Mouse (Mus musculus): Measurements from ENCODE around the gene Zbtb37. TPM values are rescaled to one million over a fixed set of nuclear protein-coding genes. Genes with fewer than 3 reads are reported as not detected.

The Zbtb37 gene
- total and polyA plus RNA-seq, 2 experiments from 2014 or later = 5.0 to 5.6 TPM

DNA sequence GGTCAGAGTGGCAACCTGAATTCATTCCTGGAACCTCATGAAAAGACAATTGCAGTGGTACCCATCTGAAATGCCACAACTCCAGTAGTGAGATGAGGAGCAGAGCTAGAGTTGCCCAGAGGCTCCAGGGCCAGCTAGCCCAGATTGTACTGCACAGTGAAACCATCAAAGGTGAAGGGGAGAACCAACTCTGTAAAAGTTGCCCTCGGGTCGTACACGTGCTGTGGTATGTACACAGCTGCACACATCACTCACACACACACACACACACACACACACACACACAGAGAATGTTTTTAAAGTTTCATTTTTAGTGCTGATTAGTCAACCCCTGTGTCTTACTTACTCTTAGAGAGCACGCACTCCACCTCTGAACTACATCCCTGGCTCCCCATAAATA, 53.3 kb downstream of the Zbtb37 start:
- 90% methylated on average over 4 of the region's 4 CpGs for WGBS
- DNase-seq (ENCODE audit: low spot score) (no peak), ATAC-seq (ENCODE audit: insufficient read depth, low read depth) (no peak)
- Histone ChIP-seq H3K4me1 (ENCODE audit: control insufficient read depth, insufficient read depth) (no peaks in the 10 kb centered on the region), H3K4me2 (ENCODE audit: low read depth, low read length) (no peak overlapping the region), H3K9ac (replicated peaks; ENCODE audit: low read depth, low read length) (no peak overlapping the region), H3K9me3 (replicated peaks; ENCODE audit: control insufficient read depth, low read length) (no peaks in the 10 kb centered on the region), H3K27me3 (ENCODE audit: control insufficient read depth, insufficient read depth, low read length) (no peaks in the 10 kb centered on the region), H3K27ac (ENCODE audit: low read depth) (no peak overlapping the region), H3K4me3 (ENCODE audit: low read depth, low read length) (no peak overlapping the region), H3K36me3 (replicated peaks; ENCODE audit: control insufficient read depth, insufficient read depth, low read length) (no peaks in the 10 kb centered on the region; the same call in 1 of the 2 replicates)
- TF ChIP-seq EP300 (IDR thresholded peaks at IDR 0.05; ENCODE audit: low read depth) (no peak), CTCF (IDR thresholded peaks at IDR 0.05; ENCODE audit: low read depth) (no peak)

GRCm38 (mm10) chr1:160980537-160981234, 54.0 kb downstream of the Zbtb37 start:
- DNase-seq (ENCODE audit: low spot score) = no peak
- H3K9me3 ChIP-seq (replicated peaks; ENCODE audit: control insufficient read depth, low read length) = no peaks in the 10 kb centered on the region

GRCm38 (mm10) chr1:160980021-160980420, 54.6 kb downstream of the Zbtb37 start:
- H3K9me3 ChIP-seq (replicated peaks; ENCODE audit: control insufficient read depth, low read length) = no peaks in the 10 kb centered on the region
- no peak for ATAC-seq (ENCODE audit: insufficient read depth, low read depth)
- no peaks in the 10 kb centered on the region for H3K4me1 ChIP-seq (ENCODE audit: control insufficient read depth, insufficient read depth)
- DNase-seq (ENCODE audit: low spot score) = no peak
- no peak overlapping the region for H3K4me3 ChIP-seq (ENCODE audit: low read depth, low read length)
- peaks cover 6% of the 10 kb centered on the region for H3K36me3 ChIP-seq (replicated peaks; ENCODE audit: control insufficient read depth, insufficient read depth, low read length)
- no peak overlapping the region for H3K4me2 ChIP-seq (ENCODE audit: low read depth, low read length)
- 67% methylated on average over 5 of the region's 5 CpGs for WGBS
- H3K27me3 ChIP-seq (ENCODE audit: control insufficient read depth, insufficient read depth, low read length) = no peaks in the 10 kb centered on the region
- TF ChIP-seq CTCF (IDR thresholded peaks at IDR 0.05; ENCODE audit: low read depth) = no peak
- no peak for TF ChIP-seq EP300 (IDR thresholded peaks at IDR 0.05; ENCODE audit: low read depth)
- H3K27ac ChIP-seq (ENCODE audit: low read depth) = no peak overlapping the region
- H3K9ac ChIP-seq (replicated peaks; ENCODE audit: low read depth, low read length) = no peak overlapping the region

More at GRCm38 (mm10) chr1:160980537-160981234, 54.0 kb downstream of the Zbtb37 start:
- no peaks in the 10 kb centered on the region for H3K27me3 ChIP-seq (ENCODE audit: control insufficient read depth, insufficient read depth, low read length)
- no peak overlapping the region for H3K4me3 ChIP-seq (ENCODE audit: low read depth, low read length)
- no peak overlapping the region for H3K9ac ChIP-seq (replicated peaks; ENCODE audit: low read depth, low read length)
- no peaks in the 10 kb centered on the region; the same call in 1 of the 2 replicates for H3K36me3 ChIP-seq (replicated peaks; ENCODE audit: control insufficient read depth, insufficient read depth, low read length)
- H3K4me1 ChIP-seq (ENCODE audit: control insufficient read depth, insufficient read depth) = no peaks in the 10 kb centered on the region
- WGBS = 80% methylated on average over 8 of the region's 8 CpGs
- no peak overlapping the region for H3K4me2 ChIP-seq (ENCODE audit: low read depth, low read length)
- H3K27ac ChIP-seq (ENCODE audit: low read depth) = no peak overlapping the region
- no peak for TF ChIP-seq CTCF (IDR thresholded peaks at IDR 0.05; ENCODE audit: low read depth)
- TF ChIP-seq EP300 (IDR thresholded peaks at IDR 0.05; ENCODE audit: low read depth) = no peak
- no peak for ATAC-seq (ENCODE audit: insufficient read depth, low read depth)

- Histone ChIP-seq H3K4me2 (ENCODE audit: low read depth, low read length) (no peak within 1 kb of the TSS), H3K36me3 (replicated peaks; ENCODE audit: control insufficient read depth, insufficient read depth, low read length) (peaks cover 8% of the 10 kb centered on the region), H3K9me3 (replicated peaks; ENCODE audit: control insufficient read depth, low read length) (no peaks in the 10 kb centered on the region), H3K4me1 (ENCODE audit: control insufficient read depth, insufficient read depth) (no peaks in the 10 kb centered on the region), H3K27me3 (ENCODE audit: control insufficient read depth, insufficient read depth, low read length) (no peaks in the 10 kb centered on the region), H3K4me3 (ENCODE audit: low read depth, low read length) (no peak within 1 kb of the TSS), H3K9ac (replicated peaks; ENCODE audit: low read depth, low read length) (no peak within 1 kb of the TSS), H3K27ac (ENCODE audit: low read depth) (no peak within 1 kb of the TSS)
- no peak for DNase-seq (ENCODE audit: low spot score)
- WGBS = 90% methylated on average over 4 of the region's 4 CpGs
- TF ChIP-seq EP300 (IDR thresholded peaks at IDR 0.05; ENCODE audit: low read depth) (no peak), CTCF (IDR thresholded peaks at IDR 0.05; ENCODE audit: low read depth) (no peak)
- no peak for ATAC-seq (ENCODE audit: insufficient read depth, low read depth)
These were observed 56.4 kb downstream of the Zbtb37 start, which contains the start of gene Serpinc1 for GRCm38 (mm10) chr1:160978071-160978735. Gene Serpinc1, plus strand, starts transcription at chr1:160978585.

DNA sequence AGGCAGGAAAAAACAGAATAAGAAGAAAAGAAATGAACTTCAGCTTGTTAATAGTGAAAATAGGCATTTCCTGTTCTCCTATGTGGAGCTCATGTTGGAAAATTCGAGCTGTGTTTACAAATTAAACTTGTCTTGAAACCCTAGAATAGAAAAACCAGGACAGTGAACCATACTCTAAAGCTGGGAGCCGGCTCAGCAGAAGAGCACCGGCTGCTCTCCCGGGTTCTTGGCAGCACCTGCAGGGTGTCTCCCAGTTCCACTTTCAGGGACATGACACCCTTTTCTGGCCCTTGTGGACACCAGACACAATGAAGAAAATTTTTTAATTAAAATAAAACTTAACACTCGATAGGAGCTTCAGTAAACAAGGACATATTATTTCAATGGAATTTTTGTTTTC, 66.0 kb downstream of the Zbtb37 start:
- Histone ChIP-seq H3K4me1 (ENCODE audit: control insufficient read depth, insufficient read depth) (no peaks in the 10 kb centered on the region), H3K4me2 (ENCODE audit: low read depth, low read length) (no peak overlapping the region), H3K9ac (replicated peaks; ENCODE audit: low read depth, low read length) (no peak overlapping the region), H3K9me3 (replicated peaks; ENCODE audit: control insufficient read depth, low read length) (no peaks in the 10 kb centered on the region), H3K27me3 (ENCODE audit: control insufficient read depth, insufficient read depth, low read length) (no peaks in the 10 kb centered on the region), H3K36me3 (replicated peaks; ENCODE audit: control insufficient read depth, insufficient read depth, low read length) (peaks cover 67% of the 10 kb centered on the region), H3K27ac (ENCODE audit: low read depth) (no peak overlapping the region), H3K4me3 (ENCODE audit: low read depth, low read length) (no peak overlapping the region)
- WGBS = 77% methylated on average over 5 of the region's 5 CpGs
- TF ChIP-seq EP300 (IDR thresholded peaks at IDR 0.05; ENCODE audit: low read depth) (no peak), CTCF (IDR thresholded peaks at IDR 0.05; ENCODE audit: low read depth) (no peak)
- ATAC-seq (ENCODE audit: insufficient read depth, low read depth) (no peak), DNase-seq (ENCODE audit: low spot score) (no peak)
